ENCODE assay signal across 8 mouse cellular contexts in the genomic region with DNA sequence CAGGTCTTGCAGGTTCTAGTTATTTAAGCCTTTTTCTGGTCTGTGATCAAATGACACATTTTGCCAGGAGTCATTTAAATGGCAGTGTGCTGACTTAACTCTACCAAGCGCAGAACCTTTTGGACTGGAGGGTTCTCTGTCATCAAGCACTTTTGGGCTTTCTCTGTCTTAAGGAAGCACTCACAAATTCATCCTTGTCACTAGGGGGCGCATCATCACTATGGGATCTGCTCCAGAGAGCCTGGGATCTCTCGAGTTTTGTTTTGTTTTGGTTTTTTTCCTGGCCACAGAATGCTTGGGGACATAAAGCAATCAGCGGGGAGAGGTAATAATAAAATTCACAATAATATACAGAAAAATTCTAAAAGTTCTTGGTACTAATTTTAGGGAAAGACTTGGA.
A peak's percentile ranks its signal among the peaks of the same experiment; 100 is the strongest.
DNase-seq lines count a peak whose midpoint lies in the region; ATAC-seq and TF ChIP-seq lines count a peak whose summit lies in the region.
"Had no signal": no experiment of that assay in that cellular context is flagged by ENCODE, and none has a peak within 500 bp of the region (broad histone marks: within the 10 kb centered on the region; RNA-seq: fewer than 3 reads in every experiment).

No protein-coding gene starts in this region.

- peak; percentile 70 for TF ChIP-seq CTCF in cortical plate, adult 2 months (IDR thresholded peaks at IDR 0.05; ENCODE audit: extremely low read depth, insufficient read depth, low read length)

- H3K4me1 ChIP-seq in cortical plate, adult 2 months (ENCODE audit: control insufficient read depth, insufficient read depth, low read length), result peaks cover 4% of the 10 kb centered on the region
- H3K4me1 ChIP-seq in limb, embryonic 11.5 days (ENCODE audit: control insufficient read depth, insufficient read depth, low read length), result no peaks in the 10 kb centered on the region

- H3K4me2 ChIP-seq in limb, embryonic 11.5 days (ENCODE audit: low read depth, severe bottlenecking), result no peak overlapping the region
- H3K4me2 ChIP-seq: midbrain, embryonic 12.5 days had no signal

- no peak overlapping the region for H3K9ac ChIP-seq in limb, embryonic 11.5 days (ENCODE audit: low read length)
- H3K9ac ChIP-seq: midbrain, embryonic 12.5 days had no signal

- no peak for ATAC-seq in limb, embryonic 11.5 days (ENCODE audit: insufficient number of reproducible peaks, low FRiP score, low TSS enrichment, low read depth)

- no peaks in the 10 kb centered on the region for H3K27me3 ChIP-seq in limb, embryonic 11.5 days (ENCODE audit: control insufficient read depth, insufficient read depth, low read length)
- H3K27me3 ChIP-seq: midbrain, embryonic 12.5 days had no signal

- TF ChIP-seq POLR2A in cortical plate, adult 2 months (IDR thresholded peaks at IDR 0.05; ENCODE audit: extremely low read depth, insufficient read depth, low read length), result no peak

- 18% methylated on average over 4 of the region's 4 CpGs for WGBS in limb, embryonic 11.5 days

- H3K4me3 ChIP-seq in cortical plate, adult 2 months (ENCODE audit: insufficient read depth, low read length), result no peak overlapping the region
- H3K4me3 ChIP-seq in limb, embryonic 11.5 days (ENCODE audit: low read depth, low read length), result no peak overlapping the region
- H3K4me3 ChIP-seq: midbrain, embryonic 12.5 days had no signal

- DNase-seq in ovary, postnatal 10 days (ENCODE audit: low spot score), result peak; percentile 21
- DNase-seq in ovary, adult 18-20 months (ENCODE audit: low spot score), result no peak
- peak; percentile 51 for DNase-seq in adrenal gland, adult 2 months
- DNase-seq in heart, postnatal 4 days, result peak; percentile 69
- DNase-seq in limb, embryonic 11.5 days (ENCODE audit: low spot score), result peak; percentile 62
- DNase-seq in ovary, postnatal 36 days (ENCODE audit: low spot score), result peak; percentile 14

- H3K27ac ChIP-seq in cortical plate, adult 2 months (ENCODE audit: insufficient read depth, low read length), result no peak overlapping the region
- H3K27ac ChIP-seq in limb, embryonic 11.5 days (replicated peaks; ENCODE audit: low read depth, low read length), result no peak overlapping the region
- H3K27ac ChIP-seq: midbrain, embryonic 12.5 days had no signal

- no peaks in the 10 kb centered on the region for H3K36me3 ChIP-seq in limb, embryonic 11.5 days (ENCODE audit: control insufficient read depth, insufficient read depth, low read length)
- H3K36me3 ChIP-seq: midbrain, embryonic 12.5 days had no signal

- H3K9me3 ChIP-seq in limb, embryonic 11.5 days (ENCODE audit: control insufficient read depth, low read length), result no peaks in the 10 kb centered on the region
- H3K9me3 ChIP-seq: midbrain, embryonic 12.5 days had no signal
